Mouse (Mus musculus) lung, postnatal 25 days (tissue): Measurements from ENCODE around the gene Nxph2.
"Not testable (repeated sequence)": the region's sequence is repeated elsewhere in the genome, so short reads cannot be mapped to it uniquely, and the experiment has no call there.

Experiments used
- DNase-seq: peaks from one replicate; pipeline ENCODE4 v3.0.0; 2022; ENCODE audit warnings: low spot score

Nxph2 gene

DNA sequence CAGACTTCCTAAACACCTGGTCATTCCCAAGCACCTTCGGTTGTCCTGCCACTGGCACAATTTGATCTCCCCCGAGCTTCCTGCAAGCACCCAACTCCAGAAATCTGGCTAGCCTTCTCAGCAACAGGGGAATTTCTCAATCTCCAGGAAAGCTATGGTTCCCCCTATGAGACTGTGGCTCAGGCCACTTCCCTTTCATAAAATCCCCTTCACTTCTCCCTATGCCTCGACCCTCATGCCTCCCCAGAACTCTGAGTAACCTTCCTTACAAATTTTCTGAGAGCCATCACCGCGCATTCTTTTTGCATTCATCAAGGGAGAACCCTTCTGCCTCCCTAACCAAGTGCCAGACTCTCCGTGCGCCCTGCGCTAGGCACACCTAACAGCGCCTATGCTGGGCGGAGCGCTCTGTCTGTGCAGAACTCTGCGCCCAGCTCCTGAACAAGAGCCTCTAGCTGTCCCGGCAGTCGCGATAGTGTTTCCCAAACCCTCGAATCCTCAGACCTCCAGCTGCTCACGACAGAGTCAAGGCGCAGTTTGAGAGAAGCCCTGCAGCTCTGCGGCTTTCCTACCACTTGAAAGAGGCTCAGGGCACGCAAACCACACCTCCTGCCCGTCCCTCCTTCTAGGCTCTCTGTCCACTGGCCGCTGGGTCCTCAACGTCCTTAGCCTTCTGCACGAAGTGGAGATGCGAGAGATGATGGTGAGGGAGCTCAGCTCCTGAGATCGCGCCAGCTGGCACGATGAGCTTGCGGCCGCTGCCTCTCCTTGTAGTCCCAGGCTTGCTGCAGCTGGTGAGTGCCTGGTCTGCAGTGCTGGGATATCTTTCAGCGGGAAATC is at the start of gene Nxph2:
Gene Nxph2 (plus strand): TSS at position 501 of the 840 bp plus-strand sequence.
- no peak for DNase-seq

DNA sequence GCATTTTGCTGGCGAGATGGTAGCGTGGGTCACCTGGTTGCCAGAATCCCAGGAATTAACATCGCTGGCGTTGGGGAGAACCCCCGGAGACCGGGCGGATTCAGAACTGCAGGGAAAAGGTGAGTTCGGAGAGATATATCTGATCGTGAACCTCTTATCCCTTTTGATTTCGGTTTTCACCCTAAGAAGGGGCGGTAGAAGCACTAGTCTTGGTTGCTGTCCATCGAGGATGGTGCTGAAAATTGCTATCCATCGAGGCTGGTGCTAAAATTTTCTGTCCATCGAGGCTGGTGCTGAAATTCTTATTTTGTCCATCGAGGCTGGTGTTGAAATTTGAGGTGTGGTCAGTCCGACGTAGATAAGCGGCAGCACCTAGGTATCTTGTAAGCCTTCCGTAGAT is 30.1 kb upstream of the Nxph2 start:
- DNase-seq = not testable (repeated sequence)

DNA sequence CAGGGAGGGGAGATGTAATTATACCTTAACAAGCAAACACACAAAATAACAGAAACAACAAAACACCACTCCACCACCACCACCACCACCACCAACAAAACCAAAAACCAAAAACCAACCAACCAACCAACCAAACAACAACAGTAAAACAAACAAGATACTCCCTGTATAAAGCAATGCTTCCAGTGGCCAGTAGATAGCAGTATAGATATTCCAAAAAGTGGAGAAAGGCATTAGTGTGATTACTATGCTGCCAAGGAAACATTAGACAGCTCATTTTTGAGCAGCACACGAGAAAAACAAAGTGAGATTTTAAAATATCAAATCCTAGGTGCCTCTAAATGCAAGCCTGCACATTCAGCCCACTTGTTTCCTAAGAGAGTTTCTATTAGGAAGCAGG is 6.2 kb upstream of the Nxph2 start:
- no peak for DNase-seq
